Mouse (Mus musculus): ENCODE measurements around the gene Smarcd1.

Smarcd1 gene
- long read RNA-seq, experiment 1, partial matches to known transcripts, result 5 of 5 reads
- long read RNA-seq, experiment 1, other reads (novel, unspliced or antisense), result 0 of 5 reads
- long read RNA-seq, experiment 2, partial matches to known transcripts, result 13 of 17 reads
- long read RNA-seq, experiment 2, other reads (novel, unspliced or antisense), result 4 of 17 reads

DNA sequence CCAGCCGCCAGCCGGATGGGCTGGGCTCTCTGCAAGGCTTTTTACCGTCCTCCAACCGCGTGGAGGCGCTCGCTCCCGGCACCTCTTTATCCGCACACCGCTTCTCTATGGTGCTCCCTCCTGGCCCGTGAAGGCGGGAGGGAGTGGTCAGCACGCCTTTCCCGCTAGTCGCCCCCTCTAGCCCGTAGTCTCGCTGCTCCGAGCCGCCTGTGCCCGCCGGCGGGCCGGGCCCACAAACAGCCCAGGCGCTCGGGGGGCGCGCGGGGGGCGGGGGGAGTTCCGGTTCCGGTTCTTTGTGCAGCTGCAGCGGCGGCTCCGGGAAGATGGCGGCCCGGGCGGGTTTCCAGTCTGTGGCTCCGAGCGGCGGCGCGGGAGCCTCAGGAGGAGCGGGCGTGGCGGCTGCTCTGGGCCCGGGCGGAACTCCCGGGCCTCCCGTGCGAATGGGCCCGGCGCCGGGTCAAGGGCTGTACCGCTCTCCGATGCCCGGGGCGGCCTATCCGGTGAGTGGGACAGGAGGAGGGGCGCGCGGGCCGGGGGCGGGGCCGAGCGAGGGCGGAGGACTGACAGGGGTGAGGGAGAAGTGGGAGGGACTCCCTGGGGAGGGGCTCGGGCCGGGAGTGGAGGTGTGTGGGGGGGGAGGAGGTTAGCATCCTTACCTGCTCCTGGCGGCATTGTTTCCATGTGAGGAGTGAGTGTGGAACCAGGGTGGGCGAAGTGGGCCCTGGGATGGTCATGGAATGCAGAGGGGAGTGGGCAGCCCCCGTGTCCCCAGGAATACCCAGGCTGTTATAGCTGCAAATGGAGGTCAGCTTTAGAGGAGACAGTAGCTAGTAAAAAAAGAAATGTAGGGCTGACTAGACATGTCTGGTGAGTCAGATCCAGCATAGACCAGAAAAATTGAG is at the start of gene Smarcd1:
Gene Smarcd1 (plus strand): TSS at position 131 of the 902 bp plus-strand sequence.
- intact Hi-C loops (cut with DNase I), result no loop called here

- intact Hi-C loops (cut with DNase I), result no loop called here
Measured at GRCm38 (mm10) chr15:99653291-99653690, 48.6 kb upstream of the Smarcd1 start.

DNA sequence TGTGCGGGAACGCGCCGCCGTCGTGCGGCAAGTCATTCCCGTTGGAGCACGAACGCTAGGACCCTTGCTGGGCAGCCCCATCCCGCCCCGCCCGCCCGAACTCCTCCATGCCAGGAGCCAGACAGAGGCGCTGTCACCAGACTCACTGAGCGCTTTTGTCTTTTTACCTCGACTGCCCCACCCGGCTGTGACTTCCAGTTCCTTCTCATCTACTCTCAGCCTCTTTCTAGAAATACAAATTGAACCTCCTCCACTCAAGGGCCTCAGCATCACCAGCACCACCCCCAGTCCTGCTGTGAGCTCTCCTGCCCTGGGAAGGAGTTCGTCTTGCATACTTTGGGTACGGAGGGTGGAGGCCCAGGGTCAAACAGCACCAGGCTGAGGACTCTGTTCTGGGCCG is 48.1 kb upstream of the Smarcd1 start:
- intact Hi-C loops (cut with DNase I), result no loop called here

GRCm38 (mm10) chr15:99655956-99656355 is 46.0 kb upstream of the Smarcd1 start:
- intact Hi-C loops (cut with DNase I), result no loop called here

DNA sequence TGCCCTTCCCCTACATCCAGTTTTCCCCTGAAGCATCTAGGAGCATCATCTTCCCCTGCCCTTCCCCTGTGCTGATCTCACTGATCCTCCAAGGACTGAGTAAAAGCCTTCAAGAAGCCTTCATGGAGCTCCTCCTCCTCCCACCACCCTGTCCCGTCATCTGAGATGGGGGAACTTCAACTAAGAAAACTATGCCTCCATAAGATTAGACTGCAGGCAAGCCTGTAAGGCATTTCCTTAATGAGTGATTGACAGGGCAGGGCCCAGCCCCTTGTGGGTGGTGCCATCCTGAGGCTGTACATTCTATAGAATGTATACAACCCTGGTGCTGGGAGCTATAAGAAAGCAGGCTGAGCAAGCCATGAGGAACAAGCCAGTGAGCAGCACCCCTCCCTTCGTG is 43.5 kb upstream of the Smarcd1 start:
- intact Hi-C loops (cut with DNase I), result no loop called here

DNA sequence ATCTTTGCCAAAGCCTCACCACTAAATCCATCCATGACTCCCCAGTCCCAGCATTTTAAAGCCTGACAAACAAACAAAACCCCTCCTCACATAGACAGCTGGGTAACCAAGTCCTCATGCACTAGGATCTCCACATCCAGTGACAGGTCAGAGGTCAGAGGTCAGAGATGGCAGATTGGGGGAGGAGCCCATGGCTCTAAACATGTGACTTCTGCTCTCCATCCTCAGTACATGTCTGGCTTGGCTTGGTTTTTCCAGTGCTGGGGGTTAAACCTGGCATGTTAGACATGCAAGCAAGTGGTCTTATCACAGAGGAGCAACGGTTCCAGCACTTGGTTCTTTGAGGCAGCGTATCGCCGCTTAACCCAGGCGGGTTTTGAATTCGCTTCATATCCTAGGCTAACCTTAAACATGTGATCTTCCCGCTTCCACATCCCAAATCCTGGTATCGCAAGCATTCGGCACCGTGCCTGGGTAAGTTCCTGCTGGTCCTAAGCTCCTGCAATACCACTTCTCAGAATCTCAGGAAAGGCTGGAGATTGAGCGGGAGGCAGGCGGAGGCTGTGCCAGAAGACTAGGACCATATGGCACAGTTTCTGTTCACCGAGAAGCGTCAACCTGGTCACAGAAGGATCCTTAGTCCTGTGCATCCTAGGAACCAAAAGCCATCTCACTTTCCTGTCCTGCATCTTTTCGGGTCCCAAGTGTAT is 40.7 kb upstream of the Smarcd1 start:
- intact Hi-C loops (cut with DNase I), result no loop called here

GRCm38 (mm10) chr15:99662371-99662770 is 39.6 kb upstream of the Smarcd1 start:
- intact Hi-C loops (cut with DNase I), result no loop called here

- intact Hi-C loops (cut with DNase I), result no loop called here
Measured at GRCm38 (mm10) chr15:99663964-99664599, 37.8 kb upstream of the Smarcd1 start.

DNA sequence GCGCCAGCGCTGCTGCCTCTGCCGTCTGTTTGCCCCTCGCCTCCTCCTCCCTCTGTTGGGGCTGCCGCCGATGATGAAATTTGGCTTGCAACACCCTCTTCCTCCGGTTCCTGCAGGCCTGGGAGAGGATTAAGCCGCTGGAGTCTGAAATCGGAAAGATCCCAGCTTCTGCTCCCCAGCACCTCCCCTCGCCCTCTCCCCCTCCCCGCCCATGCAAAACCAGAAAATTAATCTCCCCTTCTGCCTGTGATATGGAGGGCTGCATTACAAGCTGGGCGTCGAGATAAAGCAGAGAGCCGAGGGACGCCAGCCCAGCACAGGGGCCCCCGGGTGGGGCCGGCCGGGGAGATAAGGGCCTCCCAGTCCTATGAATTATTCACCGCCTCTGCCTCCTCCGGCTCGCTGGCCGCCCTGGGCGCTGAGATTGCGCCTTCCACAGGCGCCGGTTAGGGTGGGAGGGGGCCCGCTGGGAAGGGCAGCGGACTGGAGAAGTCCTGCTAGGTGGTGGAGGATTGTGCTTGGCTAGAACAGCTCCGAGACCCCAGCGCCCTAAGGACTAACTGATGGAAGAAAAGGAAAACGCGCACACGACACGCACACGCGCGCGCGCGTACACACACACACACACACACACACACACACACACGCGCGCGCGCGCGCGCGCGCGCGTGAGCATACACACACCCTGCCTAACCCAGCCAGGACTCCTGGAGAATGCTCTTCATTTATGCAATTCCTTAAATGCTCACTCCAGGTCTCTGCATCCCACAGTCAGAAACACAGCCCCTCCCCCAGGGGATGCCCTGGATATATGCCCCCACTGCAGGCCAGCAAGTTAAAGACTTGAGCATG is 37.1 kb upstream of the Smarcd1 start:
- intact Hi-C loops (cut with DNase I), result loop anchor here (5.0 kb wide), 1 partner anchor 168 kb away; no protein-coding TSS in a partner anchor

DNA sequence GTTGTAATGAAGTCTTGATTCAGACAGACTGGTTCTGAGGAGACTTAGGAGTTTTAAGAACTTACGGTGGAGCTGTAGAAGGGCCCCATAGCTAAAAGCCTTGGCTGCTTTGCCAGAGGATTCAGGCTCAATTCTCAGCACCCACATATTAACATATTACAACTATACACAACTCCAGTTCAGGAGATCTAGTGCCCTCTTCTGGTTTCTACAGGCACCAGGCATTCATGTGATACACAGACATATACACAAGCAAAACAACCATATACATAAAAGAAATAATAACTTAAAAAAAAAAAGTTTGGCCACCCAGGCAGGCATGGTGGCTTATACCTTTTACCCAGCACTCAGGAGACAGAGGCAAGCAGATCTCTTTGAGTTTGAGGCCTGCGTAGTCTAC is 34.4 kb upstream of the Smarcd1 start:
- intact Hi-C loops (cut with DNase I), result loop anchor here (5.0 kb wide), 1 partner anchor 170 kb away; no protein-coding TSS in a partner anchor

DNA sequence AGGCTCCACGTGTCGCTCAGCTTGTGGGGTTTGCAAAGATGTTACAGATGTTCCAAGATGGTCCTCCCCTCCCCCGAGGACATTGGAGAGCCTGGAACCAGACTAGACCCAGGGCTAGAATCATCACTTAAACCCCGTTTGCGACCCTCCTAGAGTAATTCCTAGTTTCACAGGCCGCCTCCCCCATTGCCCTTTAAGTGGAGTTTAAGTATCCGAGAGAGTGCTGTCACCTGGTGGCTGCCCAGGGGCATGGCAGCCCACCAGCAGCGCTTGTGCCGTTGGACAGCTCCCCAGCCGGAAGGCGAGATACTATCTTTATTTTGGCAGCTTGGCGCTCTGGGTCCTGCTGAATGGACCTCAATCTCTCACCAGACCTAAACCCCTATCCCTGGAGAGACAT is 33.0 kb upstream of the Smarcd1 start:
- intact Hi-C loops (cut with DNase I), result loop anchor here (1.0 to 5.0 kb wide), 2 partner anchors 73 to 172 kb away; no protein-coding TSS in a partner anchor

DNA sequence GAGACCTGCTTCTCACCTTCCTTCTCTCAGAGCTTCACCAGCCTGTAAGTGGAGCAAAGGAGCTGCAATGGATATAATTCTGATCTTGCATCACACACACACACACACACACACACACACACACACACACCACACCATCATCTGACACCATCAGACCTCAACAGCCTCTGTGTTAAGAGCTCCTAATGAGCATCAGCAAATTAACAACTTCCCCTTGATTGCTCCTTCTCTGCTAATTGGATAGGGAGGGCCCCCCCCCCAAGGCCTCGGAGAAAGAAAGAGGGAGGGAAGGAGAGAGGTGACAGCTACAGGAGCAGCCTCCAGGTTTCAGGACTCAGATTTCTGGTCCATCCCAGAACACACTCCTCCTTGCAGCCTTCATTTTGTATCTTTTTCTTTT is 32.5 kb upstream of the Smarcd1 start:
- intact Hi-C loops (cut with DNase I), result loop anchor here (1.0 to 5.0 kb wide), 2 partner anchors 73 to 172 kb away; no protein-coding TSS in a partner anchor

GRCm38 (mm10) chr15:99670154-99670821 is 31.6 kb upstream of the Smarcd1 start, which contains the start of gene Asic1:
Gene Asic1 (plus strand): TSS chr15:99670368.
- intact Hi-C loops (cut with DNase I), result no loop called here

GRCm38 (mm10) chr15:99670964-99671670 is 30.8 kb upstream of the Smarcd1 start:
- intact Hi-C loops (cut with DNase I), result no loop called here

DNA sequence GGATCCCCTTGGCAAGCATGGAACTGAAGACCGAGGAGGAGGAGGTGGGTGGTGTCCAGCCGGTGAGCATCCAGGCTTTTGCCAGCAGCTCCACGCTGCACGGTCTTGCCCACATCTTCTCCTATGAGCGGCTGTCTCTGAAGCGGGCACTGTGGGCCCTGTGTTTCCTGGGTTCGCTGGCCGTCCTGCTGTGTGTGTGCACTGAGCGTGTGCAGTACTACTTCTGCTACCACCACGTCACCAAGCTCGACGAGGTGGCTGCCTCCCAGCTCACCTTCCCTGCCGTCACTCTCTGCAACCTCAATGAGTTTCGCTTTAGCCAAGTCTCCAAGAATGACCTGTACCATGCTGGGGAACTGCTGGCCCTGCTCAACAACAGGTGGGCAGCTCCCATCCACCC is 30.1 kb upstream of the Smarcd1 start:
- intact Hi-C loops (cut with DNase I), result no loop called here

DNA sequence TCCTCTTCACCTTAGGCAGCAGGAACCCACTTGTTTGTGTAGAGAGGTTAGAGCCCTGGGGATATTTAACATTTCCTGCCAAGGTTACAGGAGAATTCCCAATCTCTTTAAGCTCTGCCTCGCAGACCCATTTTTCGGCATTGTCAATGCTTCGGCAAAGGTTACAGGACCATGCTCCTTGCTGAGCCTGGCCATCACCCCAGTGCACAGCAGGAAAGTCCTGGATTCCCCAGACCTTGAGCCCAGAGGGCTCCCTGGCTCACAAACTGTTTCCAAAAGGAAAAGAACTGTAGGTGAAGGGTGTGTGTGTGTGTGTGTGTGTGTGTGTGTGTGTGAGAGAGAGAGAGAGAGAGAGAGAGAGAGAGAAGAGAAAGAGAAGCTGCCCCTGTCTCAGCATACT is 27.1 kb upstream of the Smarcd1 start:
- intact Hi-C loops (cut with DNase I), result no loop called here

DNA sequence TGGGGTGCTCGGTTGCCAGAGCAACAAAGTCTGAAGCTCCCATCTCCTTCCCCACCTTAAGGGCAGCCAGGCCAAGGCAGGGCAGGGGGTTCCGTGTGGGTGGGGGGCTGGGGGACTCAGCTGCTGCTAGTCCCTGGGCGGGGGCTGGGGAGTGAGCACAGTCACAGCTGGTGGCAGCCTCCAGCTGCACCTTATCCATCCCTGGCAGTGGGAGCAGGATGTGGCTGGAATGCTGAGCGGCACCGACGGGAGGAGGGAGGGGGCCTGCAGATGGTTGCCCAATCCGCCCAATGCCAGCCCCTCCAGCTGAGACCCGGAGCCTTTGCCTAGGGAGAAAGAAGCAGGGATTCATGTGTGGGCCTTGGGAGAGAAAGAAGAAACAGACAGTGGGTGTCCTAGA is 24.8 kb upstream of the Smarcd1 start:
- intact Hi-C loops (cut with DNase I), result no loop called here

GRCm38 (mm10) chr15:99678063-99678800 is 23.7 kb upstream of the Smarcd1 start:
- intact Hi-C loops (cut with DNase I), result no loop called here

All from adrenal gland (tissue).